Mouse (Mus musculus): Measurements from ENCODE around the gene Endou. TPM values are rescaled to one million over a fixed set of nuclear protein-coding genes. Genes with fewer than 3 reads are reported as not detected.

Endou gene
- polyA plus RNA-seq, 1 experiment from 2014 or later: 0.14 TPM

- H3K27ac ChIP-seq (replicated peaks; ENCODE audit: low read depth, low read length): no peak overlapping the region
- ATAC-seq (ENCODE audit: low FRiP score, low TSS enrichment) (no peak), DNase-seq (no peak)
- no peak overlapping the region for H3K4me2 ChIP-seq (ENCODE audit: low read length)
- H3K4me3 ChIP-seq (replicated peaks; ENCODE audit: low read depth, low read length): no peak overlapping the region
- no peaks in the 10 kb centered on the region for H3K4me1 ChIP-seq (ENCODE audit: control insufficient read depth, insufficient read depth, low read length)
- H3K9me3 ChIP-seq (ENCODE audit: control insufficient read depth, low read length): no peaks in the 10 kb centered on the region
- H3K27me3 ChIP-seq (ENCODE audit: control insufficient read depth, insufficient read depth, low read length): no peaks in the 10 kb centered on the region
- no peak overlapping the region for H3K9ac ChIP-seq (replicated peaks; ENCODE audit: low read length)
- no peaks in the 10 kb centered on the region for H3K36me3 ChIP-seq (ENCODE audit: control insufficient read depth, insufficient read depth, low read length)
- 93% methylated on average over 10 of the region's 10 CpGs for WGBS
Measured at GRCm38 (mm10) chr15:97666457-97666770, 64.7 kb downstream of the Endou start.

- no peaks in the 10 kb centered on the region for H3K27me3 ChIP-seq (ENCODE audit: control insufficient read depth, insufficient read depth, low read length)
- H3K4me2 ChIP-seq (ENCODE audit: low read length): no peak overlapping the region
- ATAC-seq (ENCODE audit: low FRiP score, low TSS enrichment) (no peak), DNase-seq (no peak)
- H3K9ac ChIP-seq (replicated peaks; ENCODE audit: low read length): no peak overlapping the region
- WGBS: 70% methylated on average over 25 of the region's 25 CpGs
- no peaks in the 10 kb centered on the region for H3K36me3 ChIP-seq (ENCODE audit: control insufficient read depth, insufficient read depth, low read length)
- H3K4me1 ChIP-seq (ENCODE audit: control insufficient read depth, insufficient read depth, low read length): no peaks in the 10 kb centered on the region
- no peak overlapping the region for H3K4me3 ChIP-seq (replicated peaks; ENCODE audit: low read depth, low read length)
- no peaks in the 10 kb centered on the region for H3K9me3 ChIP-seq (ENCODE audit: control insufficient read depth, low read length)
- H3K27ac ChIP-seq (replicated peaks; ENCODE audit: low read depth, low read length): no peak overlapping the region
Measured at GRCm38 (mm10) chr15:97665770-97666456, 65.2 kb downstream of the Endou start.

GRCm38 (mm10) chr15:97664981-97665668 is 66.0 kb downstream of the Endou start:
- H3K9ac ChIP-seq (replicated peaks; ENCODE audit: low read length): no peak overlapping the region
- H3K4me1 ChIP-seq (ENCODE audit: control insufficient read depth, insufficient read depth, low read length): no peaks in the 10 kb centered on the region
- H3K4me3 ChIP-seq (replicated peaks; ENCODE audit: low read depth, low read length): no peak overlapping the region
- no peak for ATAC-seq (ENCODE audit: low FRiP score, low TSS enrichment)
- 67% methylated on average over 16 of the region's 16 CpGs for WGBS
- peak; percentile 62 for DNase-seq
- H3K27ac ChIP-seq (replicated peaks; ENCODE audit: low read depth, low read length): no peak overlapping the region
- H3K4me2 ChIP-seq (ENCODE audit: low read length): no peak overlapping the region
- H3K9me3 ChIP-seq (ENCODE audit: control insufficient read depth, low read length): no peaks in the 10 kb centered on the region
- no peaks in the 10 kb centered on the region for H3K27me3 ChIP-seq (ENCODE audit: control insufficient read depth, insufficient read depth, low read length)
- H3K36me3 ChIP-seq (ENCODE audit: control insufficient read depth, insufficient read depth, low read length): no peaks in the 10 kb centered on the region

- H3K4me1 ChIP-seq (ENCODE audit: control insufficient read depth, insufficient read depth, low read length): peaks cover 3% of the 10 kb centered on the region; the same call in 1 of the 2 replicates
- DNase-seq (peak; percentile 92), ATAC-seq (ENCODE audit: low FRiP score, low TSS enrichment) (peak; percentile 62; the same call in 1 of the 2 replicates)
- no peaks in the 10 kb centered on the region for H3K36me3 ChIP-seq (ENCODE audit: control insufficient read depth, insufficient read depth, low read length)
- H3K9me3 ChIP-seq (ENCODE audit: control insufficient read depth, low read length): no peaks in the 10 kb centered on the region
- peak overlapping the region; percentile 39 for H3K4me3 ChIP-seq (replicated peaks; ENCODE audit: low read depth, low read length)
- no peaks in the 10 kb centered on the region for H3K27me3 ChIP-seq (ENCODE audit: control insufficient read depth, insufficient read depth, low read length)
- peak overlapping the region; percentile 80 for H3K4me2 ChIP-seq (ENCODE audit: low read length)
- WGBS: 7% methylated on average over 19 of the region's 19 CpGs
- peak overlapping the region; percentile 66 for H3K9ac ChIP-seq (replicated peaks; ENCODE audit: low read length)
- peak overlapping the region; percentile 90 for H3K27ac ChIP-seq (replicated peaks; ENCODE audit: low read depth, low read length)
Measured at GRCm38 (mm10) chr15:97663750-97664406, 67.3 kb downstream of the Endou start.

Other genes with a start within 250 kb of the Endou start
- gene Rpap3, start 25.5 kb downstream of the Endou start, polyA plus RNA-seq (2014; fragmentation: Nextera tagmentation; extraction: Ambion mirVana): 45.5 and 50.3 TPM in 2 replicates
- gene Rapgef3, start 36.6 kb upstream of the Endou start, polyA plus RNA-seq (2014; fragmentation: Nextera tagmentation; extraction: Ambion mirVana): 7.2 and 8.8 TPM in 2 replicates
- gene Slc48a1, start 47.2 kb upstream of the Endou start, polyA plus RNA-seq (2014; fragmentation: Nextera tagmentation; extraction: Ambion mirVana): 72.9 and 100 TPM in 2 replicates
- gene Hdac7, start 113.2 kb upstream of the Endou start, polyA plus RNA-seq (2014; fragmentation: Nextera tagmentation; extraction: Ambion mirVana): 29.8 and 30.5 TPM in 2 replicates
- not detected in 2 replicates for gene Vdr, start 179.3 kb upstream of the Endou start, polyA plus RNA-seq (2014; fragmentation: Nextera tagmentation; extraction: Ambion mirVana)
- 52.3 and 63.6 TPM in 2 replicates for gene Tmem106c, start 232.9 kb upstream of the Endou start, polyA plus RNA-seq (2014; fragmentation: Nextera tagmentation; extraction: Ambion mirVana)